Mouse (Mus musculus) lung, embryonic 15.5 days (tissue): Measurements from ENCODE around the gene Masp2. TPM values are rescaled to one million over a fixed set of nuclear protein-coding genes. Genes with fewer than 3 reads are reported as not detected.

ENCODE experiments used
- ATAC-seq: fragments of 200-750 bp; cut with Nextera tagmentation; 2 replicates; pipeline ENCODE4 v1.8.0; 2017; ENCODE audit warnings: moderate number of reproducible peaks, borderline replicate concordance; ENCODE audit not compliant: low FRiP score, low TSS enrichment; ENCODE audit errors: extremely low read depth
- H3K27ac ChIP-seq: fragments of 300-500 bp; sonication (generic); 2 replicates; pipeline ENCODE4 v1.5.1; 2015; ENCODE audit warnings: moderate library complexity, mild to moderate bottlenecking, inconsistent platforms
- H3K27me3 ChIP-seq: fragments of 300-500 bp; sonication (generic); 2 replicates; pipeline ENCODE4 v1.6.1; 2015; ENCODE audit warnings: inconsistent platforms
- H3K36me3 ChIP-seq: fragments of 300-500 bp; sonication (generic); 2 replicates; pipeline ENCODE4 v1.6.1; 2015; ENCODE audit warnings: inconsistent platforms
- H3K4me1 ChIP-seq: fragments of 300-500 bp; sonication (generic); 2 replicates; pipeline ENCODE4 v1.6.1; 2015; ENCODE audit warnings: inconsistent platforms
- H3K4me2 ChIP-seq: fragments of 300-500 bp; sonication (generic); 2 replicates; pipeline ENCODE4 v1.6.1; 2015; ENCODE audit warnings: inconsistent platforms, mild to moderate bottlenecking, moderate library complexity
- H3K4me3 ChIP-seq: fragments of 300-500 bp; sonication (generic); 2 replicates; pipeline ENCODE4 v1.5.1; 2015; ENCODE audit warnings: mild to moderate bottlenecking, inconsistent platforms
- H3K9ac ChIP-seq: fragments of 300-500 bp; sonication (generic); 2 replicates; pipeline ENCODE4 v1.6.1; 2015; ENCODE audit warnings: inconsistent platforms
- H3K9me3 ChIP-seq: fragments of 300-500 bp; sonication (generic); 2 replicates; pipeline ENCODE4 v1.6.1; 2016; ENCODE audit warnings: inconsistent platforms
- WGBS: fragments of 180-500 bp; shearing (Covaris S2); methylation state at CpG from one replicate; pipeline ENCODE4 v1.1.7; 2015; 5-methylcytosine and 5-hydroxymethylcytosine counted together
- polyA plus RNA-seq: library from polyadenylated mRNA; unstranded; fragments of >200 nt; fragmentation: Nextera tagmentation; extraction: Ambion mirVana; gene quantifications from 2 replicates; pipeline ENCODE4 v1.2.1, GENCODE M21; 2015

Gene Masp2
- polyA plus RNA-seq, 1 experiment from 2014 or later, result 0.21 TPM

DNA sequence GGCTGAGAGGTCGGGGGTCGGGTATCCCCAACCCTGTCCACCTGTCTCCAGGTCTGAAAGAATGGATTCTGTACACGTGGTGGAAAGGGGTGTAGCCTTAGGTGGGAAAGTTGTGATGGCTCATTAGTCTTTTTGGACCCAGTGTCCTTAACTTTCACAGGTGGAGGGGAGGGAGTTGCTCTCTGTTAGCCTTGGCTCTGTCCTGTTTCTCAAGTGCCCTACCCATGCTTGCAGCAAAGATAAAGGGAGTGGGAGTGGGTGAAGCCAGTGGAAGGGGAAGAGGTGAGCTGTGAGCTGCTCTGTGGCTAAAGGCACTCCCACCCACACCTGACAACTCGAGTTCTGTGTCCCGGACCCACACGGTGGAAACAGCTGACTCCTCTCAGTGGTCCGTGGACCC is 61.0 kb downstream of the Masp2 start:
- H3K27ac ChIP-seq, result no peak overlapping the region
- H3K36me3 ChIP-seq, result no peaks in the 10 kb centered on the region
- peaks cover 8% of the 10 kb centered on the region; the same call in 1 of the 2 replicates for H3K27me3 ChIP-seq
- H3K4me2 ChIP-seq, result no peak overlapping the region
- peaks cover 11% of the 10 kb centered on the region for H3K4me1 ChIP-seq
- 55% methylated on average over 7 of the region's 7 CpGs for WGBS
- ATAC-seq, result no peak
- no peaks in the 10 kb centered on the region for H3K9me3 ChIP-seq
- H3K4me3 ChIP-seq, result no peak overlapping the region
- no peak overlapping the region for H3K9ac ChIP-seq

DNA sequence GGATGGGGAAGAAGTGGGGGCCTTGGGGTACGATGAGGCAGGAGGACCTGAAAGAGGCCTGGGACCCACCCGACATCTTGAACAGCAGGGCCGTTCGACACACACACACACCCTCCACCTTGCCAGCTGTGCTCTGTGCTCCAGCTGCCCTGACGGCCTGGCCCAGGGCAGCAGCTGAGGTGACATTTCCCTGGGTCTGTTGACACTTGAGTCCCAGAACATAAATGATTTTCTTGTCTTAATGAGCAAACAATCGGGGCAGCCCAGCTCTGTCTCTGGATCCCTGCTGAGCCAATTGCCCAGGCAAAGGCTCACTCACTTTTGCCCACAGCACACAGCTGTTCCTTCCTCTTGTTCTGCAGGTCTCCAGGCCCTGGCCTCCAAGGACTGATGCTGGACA is 61.7 kb downstream of the Masp2 start:
- Histone ChIP-seq H3K4me3 (no peak overlapping the region), H3K36me3 (no peaks in the 10 kb centered on the region), H3K4me2 (no peak overlapping the region), H3K27ac (no peak overlapping the region), H3K9me3 (no peaks in the 10 kb centered on the region), H3K9ac (no peak overlapping the region), H3K4me1 (peaks cover 11% of the 10 kb centered on the region), H3K27me3 (peaks cover 8% of the 10 kb centered on the region; the same call in 1 of the 2 replicates)
- ATAC-seq, result no peak
- 41% methylated on average over 6 of the region's 6 CpGs for WGBS

Other genes starting within 250 kb of the Masp2 start
- gene Ubiad1, start 157.8 kb upstream of the Masp2 start, polyA plus RNA-seq, result 22.4 and 25.5 TPM in 2 replicates
- 13.7 and 13.8 TPM in 2 replicates for gene Mtor, start 153.9 kb upstream of the Masp2 start, polyA plus RNA-seq
- 1.8 and 3.7 TPM in 2 replicates for gene Angptl7, start 102.1 kb upstream of the Masp2 start, polyA plus RNA-seq
- 92.3 and 93.8 TPM in 2 replicates for gene Exosc10, start 44.1 kb upstream of the Masp2 start, polyA plus RNA-seq
- 183 and 192 TPM in 2 replicates for gene Srm, start 11.1 kb upstream of the Masp2 start, polyA plus RNA-seq
- 386 and 392 TPM in 2 replicates for gene Tardbp, start 24.5 kb downstream of the Masp2 start, polyA plus RNA-seq
- gene Gm572, start 40.8 kb downstream of the Masp2 start, polyA plus RNA-seq, result not detected in 2 replicates
- 5.4 and 6.5 TPM in 2 replicates for gene Casz1, start 201.9 kb downstream of the Masp2 start, polyA plus RNA-seq